Mouse (Mus musculus): Measurements from ENCODE around the gene Fam19a5.
A peak's percentile ranks its signal among the peaks of the same experiment; 100 is the strongest.

Fam19a5 gene

GRCm38 (mm10) chr15:87666041-87666750, 122.1 kb downstream of the Fam19a5 start:
- DNase-seq (ENCODE audit: low spot score in 2 of 2) = no peak

GRCm38 (mm10) chr15:87667416-87667815, 123.3 kb downstream of the Fam19a5 start:
- no peak for DNase-seq (ENCODE audit: low spot score in 2 of 2)

GRCm38 (mm10) chr15:87668112-87668511, 124.0 kb downstream of the Fam19a5 start:
- DNase-seq (ENCODE audit: low spot score in 2 of 2) = no peak

GRCm38 (mm10) chr15:87671929-87672328, 127.8 kb downstream of the Fam19a5 start:
- no peak for DNase-seq (ENCODE audit: low spot score in 2 of 2)

- DNase-seq (ENCODE audit: low spot score in 2 of 2) = no peak
Measured at GRCm38 (mm10) chr15:87678711-87679110, 134.6 kb downstream of the Fam19a5 start.

GRCm38 (mm10) chr15:87682410-87682809, 138.3 kb downstream of the Fam19a5 start:
- no peak for DNase-seq (ENCODE audit: low spot score in 2 of 2)

GRCm38 (mm10) chr15:87686415-87687040, 142.4 kb downstream of the Fam19a5 start:
- no peak for DNase-seq (ENCODE audit: low spot score in 2 of 2)

- DNase-seq (ENCODE audit: low spot score in 2 of 2) = no peak
Measured at GRCm38 (mm10) chr15:87691271-87691955, 147.3 kb downstream of the Fam19a5 start.

GRCm38 (mm10) chr15:87691958-87692357, 147.9 kb downstream of the Fam19a5 start:
- DNase-seq (ENCODE audit: low spot score in 2 of 2) = no peak

- DNase-seq (ENCODE audit: low spot score in 2 of 2) = no peak
Measured at GRCm38 (mm10) chr15:87692394-87692793, 148.3 kb downstream of the Fam19a5 start.

- DNase-seq (ENCODE audit: low spot score in 2 of 2) = no peak
Measured at GRCm38 (mm10) chr15:87692865-87693513, 148.9 kb downstream of the Fam19a5 start.

- no peak for DNase-seq (ENCODE audit: low spot score in 2 of 2)
Measured at GRCm38 (mm10) chr15:87697433-87697996, 153.4 kb downstream of the Fam19a5 start.

GRCm38 (mm10) chr15:87698562-87699320, 154.6 kb downstream of the Fam19a5 start:
- no peak for DNase-seq (ENCODE audit: low spot score in 2 of 2)

- no peak for DNase-seq (ENCODE audit: low spot score in 2 of 2)
Measured at GRCm38 (mm10) chr15:87702821-87703220, 158.7 kb downstream of the Fam19a5 start.

- DNase-seq (ENCODE audit: low spot score in 2 of 2) = no peak
Measured at GRCm38 (mm10) chr15:87703334-87703733, 159.2 kb downstream of the Fam19a5 start.

- DNase-seq (ENCODE audit: low spot score in 2 of 2) = no peak
Measured at GRCm38 (mm10) chr15:87711790-87712189, 167.7 kb downstream of the Fam19a5 start.

GRCm38 (mm10) chr15:87712221-87712620, 168.1 kb downstream of the Fam19a5 start:
- no peak for DNase-seq (ENCODE audit: low spot score in 2 of 2)

- DNase-seq (ENCODE audit: low spot score in 2 of 2) = peak; percentile 53 to 70
Measured at GRCm38 (mm10) chr15:87715037-87715676, 171.1 kb downstream of the Fam19a5 start.

- DNase-seq (ENCODE audit: low spot score in 2 of 2) = no peak
Measured at GRCm38 (mm10) chr15:87717056-87717455, 173.0 kb downstream of the Fam19a5 start.

GRCm38 (mm10) chr15:87723455-87723986, 179.4 kb downstream of the Fam19a5 start:
- DNase-seq (ENCODE audit: low spot score in 2 of 2) = no peak

All from frontal cortex, postnatal 10 days (tissue).